Mouse (Mus musculus) gastrocnemius, postnatal 14 days (tissue): ENCODE results near the gene Gm13757. TPM values are rescaled to one million over a fixed set of nuclear protein-coding genes. Genes with fewer than 3 reads are reported as not detected.
"Not testable (repeated sequence)": the region's sequence is repeated elsewhere in the genome, so short reads cannot be mapped to it uniquely, and the experiment has no call there.

Experiments
- DNase-seq: peaks from one replicate; pipeline ENCODE4 v3.0.0; 2021; ENCODE audit warnings: mixed read lengths
- intact Hi-C: fragments of 180-260 bp; cut with DNase I; formaldehyde crosslinking; loops from one replicate; pipeline ENCODE4 v1.15.1; 2025; ENCODE audit warnings: low total_unique reads
- long read RNA-seq, 2 experiments: library from polyadenylated mRNA; stranded (forward); transcript quantifications; one replicate each; pipeline ENCODE4 v2.0.0; 2021
- total RNA-seq, 2 experiments: library from RNA; stranded (reverse); gene quantifications; 2 replicates each; pipeline ENCODE4 v1.2.3; 2021

The Gm13757 gene
- not detected for total RNA-seq
- long read RNA-seq, experiment 1: 0 reads
- long read RNA-seq, experiment 2: 0 reads

- intact Hi-C loops: no loop called here
- no peak for DNase-seq
Observed at GRCm38 (mm10) chr2:88449031-88449430, at the start of gene Gm13757. Gm13757 (minus strand) TSS chr2:88449131.

GRCm38 (mm10) chr2:88493020-88493419 is 44.1 kb upstream of the Gm13757 start, which contains the start of gene Olfr1185-ps1:
Olfr1185-ps1 (plus strand) TSS chr2:88493320.
- intact Hi-C loops: no loop called here
- no peak for DNase-seq

GRCm38 (mm10) chr2:88483298-88483697 is 34.4 kb upstream of the Gm13757 start, which contains the start of gene Olfr1184:
Olfr1184 (plus strand) TSS chr2:88483598.
- intact Hi-C loops: no loop called here
- DNase-seq: no peak

- DNase-seq, intact Hi-C loops: not testable (repeated sequence)
Observed at GRCm38 (mm10) chr2:88454567-88454966, 5.6 kb upstream of the Gm13757 start, which contains the start of gene Olfr1183. Olfr1183 (plus strand) TSS chr2:88454867.

GRCm38 (mm10) chr2:88426071-88426470 is 22.9 kb downstream of the Gm13757 start, which contains the start of gene Olfr1181:
Olfr1181 (minus strand) TSS chr2:88426171.
- no peak for DNase-seq
- intact Hi-C loops: no loop called here

GRCm38 (mm10) chr2:88419051-88419450 is 29.9 kb downstream of the Gm13757 start, which contains the start of gene Olfr1180:
Olfr1180 (minus strand) TSS chr2:88419151.
- intact Hi-C loops: no loop called here
- DNase-seq: no peak

GRCm38 (mm10) chr2:88406353-88406752 is 42.6 kb downstream of the Gm13757 start, which contains the start of gene Olfr1179:
Olfr1179 (minus strand) TSS chr2:88406453.
- no peak for DNase-seq
- intact Hi-C loops: no loop called here

Other genes starting within 250 kb of the Gm13757 start
- not detected for gene Olfr1170, start 220.8 kb downstream of the Gm13757 start, total RNA-seq
- gene Olfr1173, start 169.3 kb downstream of the Gm13757 start, total RNA-seq: not detected
- not detected for gene Olfr1174-ps, start 134.0 kb downstream of the Gm13757 start, total RNA-seq
- not detected for gene Olfr1175-ps, start 121.9 kb downstream of the Gm13757 start, total RNA-seq
- gene Olfr1176, start 112.4 kb downstream of the Gm13757 start, total RNA-seq: not detected
- gene Olfr1177-ps, start 102.6 kb downstream of the Gm13757 start, total RNA-seq: not detected
- not detected for gene Olfr1178, start 62.1 kb downstream of the Gm13757 start, total RNA-seq
- gene Olfr1179, start 42.7 kb downstream of the Gm13757 start, total RNA-seq: not detected
- not detected for gene Olfr1180, start 30.0 kb downstream of the Gm13757 start, total RNA-seq
- gene Olfr1181, start 23.0 kb downstream of the Gm13757 start, total RNA-seq: not detected
- gene Olfr1183, start 5.7 kb upstream of the Gm13757 start, total RNA-seq: not detected
- gene Olfr1184, start 34.5 kb upstream of the Gm13757 start, total RNA-seq: not detected
- not detected for gene Olfr1185-ps1, start 44.2 kb upstream of the Gm13757 start, total RNA-seq
- gene Olfr1186, start 69.4 kb upstream of the Gm13757 start, total RNA-seq: not detected
- gene Olfr1188, start 107.8 kb upstream of the Gm13757 start, total RNA-seq: not detected
- gene Olfr1189, start 137.3 kb upstream of the Gm13757 start, total RNA-seq: not detected
- under 1 TPM in 1 of 2 experiments, not detected in 1; 0.04 TPM for gene Olfr1191-ps1, start 191.4 kb upstream of the Gm13757 start, total RNA-seq
- not detected for gene Olfr1192-ps1, start 199.4 kb upstream of the Gm13757 start, total RNA-seq
- gene Olfr1193, start 226.5 kb upstream of the Gm13757 start, total RNA-seq: not detected
- gene Olfr1195, start 240.1 kb upstream of the Gm13757 start, total RNA-seq: not detected